Mouse (Mus musculus): ENCODE measurements at regions not wholly inside any gene's neighbourhood (a gene's known extent, or its start where the extent isn't known, plus 50 kb on each side); places are given as distances from the start of the nearest gene placed in this dataset.

DNA sequence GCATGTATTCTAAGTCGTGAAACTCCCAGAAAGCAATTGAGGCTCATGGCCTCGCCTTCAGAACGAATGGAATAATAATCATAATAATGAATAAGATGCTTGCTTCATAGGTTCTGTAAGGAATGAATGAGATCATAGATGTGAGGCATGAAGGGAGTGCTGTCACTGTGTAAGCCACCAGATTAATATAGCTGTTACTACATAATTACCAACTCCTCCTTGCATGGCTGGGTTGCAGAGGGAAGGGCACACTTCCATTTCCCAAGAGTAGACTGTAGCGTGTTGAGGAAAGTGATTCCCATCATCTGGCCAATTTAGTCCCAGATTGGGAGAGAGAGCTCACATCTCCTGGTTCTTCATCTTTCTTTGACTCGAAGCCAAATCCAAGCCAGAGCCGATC is 102.8 kb downstream of the Ehf start:
- TF ChIP-seq CTCF (IDR thresholded peaks at IDR 0.05; ENCODE audit: control insufficient read depth, insufficient read depth, low read length) = no peak
- TF ChIP-seq POLR2A (IDR thresholded peaks at IDR 0.05; ENCODE audit: borderline replicate concordance, control insufficient read depth, low read depth, low read length) = no peak
